Mouse (Mus musculus) neural tube, embryonic 15.5 days (tissue): ENCODE measurements at regions not wholly inside any gene's neighbourhood (a gene's known extent, or its start where the extent isn't known, plus 50 kb on each side); places are given as distances from the start of the nearest gene placed in this dataset.

Source experiments
- ATAC-seq: fragments of 200-750 bp; cut with Nextera tagmentation; 2 replicates; pipeline ENCODE4 v1.8.0; 2017; ENCODE audit warnings: mild to moderate bottlenecking, moderate TSS enrichment, moderate library complexity; ENCODE audit not compliant: low FRiP score
- H3K27ac ChIP-seq: fragments of 300-500 bp; sonication (generic); replicated peaks from 2 replicates; pipeline ENCODE4 v1.5.1; 2015; ENCODE audit warnings: mild to moderate bottlenecking, inconsistent platforms
- H3K27me3 ChIP-seq: fragments of 300-500 bp; sonication (generic); replicated peaks from 2 replicates; pipeline ENCODE4 v1.6.1; 2015; ENCODE audit warnings: inconsistent platforms
- H3K36me3 ChIP-seq: fragments of 300-500 bp; sonication (generic); 2 replicates; pipeline ENCODE4 v1.6.1; 2015; ENCODE audit warnings: inconsistent platforms
- H3K4me1 ChIP-seq: fragments of 300-500 bp; sonication (generic); 2 replicates; pipeline ENCODE4 v1.6.1; 2015; ENCODE audit warnings: inconsistent platforms
- H3K4me2 ChIP-seq: fragments of 300-500 bp; sonication (generic); 2 replicates; pipeline ENCODE4 v1.6.1; 2015; ENCODE audit warnings: inconsistent platforms, mild to moderate bottlenecking, moderate library complexity
- H3K4me3 ChIP-seq: fragments of 300-500 bp; sonication (generic); replicated peaks from 2 replicates; pipeline ENCODE4 v1.5.1; 2015; ENCODE audit warnings: mild to moderate bottlenecking, inconsistent platforms
- H3K9ac ChIP-seq: fragments of 300-500 bp; sonication (generic); replicated peaks from 2 replicates; pipeline ENCODE4 v1.6.1; 2015; ENCODE audit warnings: mild to moderate bottlenecking, inconsistent platforms
- H3K9me3 ChIP-seq: fragments of 300-500 bp; sonication (generic); replicated peaks from 2 replicates; pipeline ENCODE4 v1.6.1; 2016; ENCODE audit warnings: inconsistent platforms
- WGBS: fragments of 180-500 bp; shearing (Covaris S2); methylation state at CpG from one replicate; pipeline ENCODE4 v1.1.7; 2015; ENCODE audit warnings: mixed read lengths; 5-methylcytosine and 5-hydroxymethylcytosine counted together

- Histone ChIP-seq H3K9me3 (no peaks in the 10 kb centered on the region), H3K4me2 (no peak overlapping the region), H3K27ac (no peak overlapping the region), H3K4me1 (no peaks in the 10 kb centered on the region), H3K36me3 (no peaks in the 10 kb centered on the region), H3K27me3 (no peaks in the 10 kb centered on the region), H3K4me3 (no peak overlapping the region), H3K9ac (no peak overlapping the region)
- WGBS: 75% methylated on average over 1 of the region's 1 CpGs
- no peak for ATAC-seq
Observed at GRCm38 (mm10) chr3:74787741-74788140, 377.1 kb downstream of the Zbbx start.

- WGBS: 64% methylated on average over 5 of the region's 5 CpGs
- H3K9ac ChIP-seq: no peak overlapping the region
- no peak overlapping the region for H3K27ac ChIP-seq
- no peaks in the 10 kb centered on the region for H3K27me3 ChIP-seq
- no peak overlapping the region for H3K4me3 ChIP-seq
- no peaks in the 10 kb centered on the region for H3K36me3 ChIP-seq
- H3K4me2 ChIP-seq: no peak overlapping the region
- ATAC-seq: peak; percentile 50
- no peaks in the 10 kb centered on the region for H3K9me3 ChIP-seq
- H3K4me1 ChIP-seq: no peaks in the 10 kb centered on the region
Observed at GRCm38 (mm10) chr3:74778337-74778736, 386.5 kb downstream of the Zbbx start.

GRCm38 (mm10) chr3:74742123-74742522, 422.7 kb downstream of the Zbbx start:
- no peak overlapping the region for H3K4me2 ChIP-seq
- H3K27me3 ChIP-seq: no peaks in the 10 kb centered on the region
- ATAC-seq: no peak
- no peak overlapping the region for H3K9ac ChIP-seq
- no peaks in the 10 kb centered on the region for H3K9me3 ChIP-seq
- H3K4me1 ChIP-seq: no peaks in the 10 kb centered on the region
- WGBS: 87% methylated on average over 2 of the region's 2 CpGs
- no peak overlapping the region for H3K27ac ChIP-seq
- no peaks in the 10 kb centered on the region for H3K36me3 ChIP-seq
- H3K4me3 ChIP-seq: no peak overlapping the region

GRCm38 (mm10) chr3:74739718-74740117, 425.1 kb downstream of the Zbbx start:
- WGBS: 66% methylated on average over 2 of the region's 2 CpGs
- Histone ChIP-seq H3K4me1 (no peaks in the 10 kb centered on the region), H3K9me3 (no peaks in the 10 kb centered on the region), H3K9ac (no peak overlapping the region), H3K27me3 (no peaks in the 10 kb centered on the region), H3K27ac (no peak overlapping the region), H3K4me2 (no peak overlapping the region), H3K36me3 (no peaks in the 10 kb centered on the region), H3K4me3 (no peak overlapping the region)
- no peak for ATAC-seq
